Mouse (Mus musculus): ENCODE results near the gene Gm20425. TPM values are rescaled to one million over a fixed set of nuclear protein-coding genes. Genes with fewer than 3 reads are reported as not detected.
"Not testable (repeated sequence)": the region's sequence is repeated elsewhere in the genome, so short reads cannot be mapped to it uniquely, and the experiment has no call there.

Gene Gm20425
- total and polyA plus RNA-seq, 3 experiments = not detected

DNA sequence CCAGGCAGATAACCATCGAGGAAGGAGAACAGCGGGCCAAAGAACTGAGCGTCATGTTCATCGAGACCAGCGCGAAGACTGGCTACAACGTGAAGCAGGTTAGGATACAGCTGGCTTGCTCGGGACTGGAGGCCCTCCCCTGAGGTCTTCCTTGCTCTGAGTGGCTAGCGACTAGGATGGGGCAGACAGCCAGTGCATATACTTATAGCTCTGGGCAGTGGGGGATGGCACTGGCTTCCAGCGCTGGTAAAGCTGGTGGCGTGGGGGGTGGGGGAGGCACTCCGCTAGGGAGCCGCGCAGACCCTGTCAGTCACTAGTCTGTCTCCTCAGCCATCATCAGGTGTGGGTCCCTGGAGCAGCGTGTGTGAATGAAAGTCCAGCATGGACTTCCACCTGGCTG lies 66.3 kb downstream of the Gm20425 start:
- H3K9ac ChIP-seq (ENCODE audit: insufficient read depth, low read depth) = no peak overlapping the region
- no peak for TF ChIP-seq JUN (IDR thresholded peaks at IDR 0.05; ENCODE audit: insufficient read depth, low read depth, low read length)
- TF ChIP-seq MAFK (IDR thresholded peaks at IDR 0.05; ENCODE audit: insufficient replicate concordance, low read length) = no peak
- no peak for TF ChIP-seq RCOR1 (conservative IDR thresholded peaks at IDR 0.05; ENCODE audit: low read depth, low read length)
- TF ChIP-seq CHD1 (IDR thresholded peaks at IDR 0.05; ENCODE audit: low read depth, low read length) = no peak
- no peak for TF ChIP-seq CTCF (conservative IDR thresholded peaks at IDR 0.05 in 1 of 2, IDR thresholded peaks at IDR 0.05 in 1 of 2; ENCODE audit: low read depth in 2 of 2, low read length in 2 of 2)
- TF ChIP-seq HCFC1 (IDR thresholded peaks at IDR 0.05; ENCODE audit: low read depth, low read length) = no peak
- no peak for TF ChIP-seq JUND (conservative IDR thresholded peaks at IDR 0.05; ENCODE audit: low read depth, low read length)
- TF ChIP-seq TCF12 (IDR thresholded peaks at IDR 0.05; ENCODE audit: low read depth, low read length) = no peak
- no peak for TF ChIP-seq UBTF (IDR thresholded peaks at IDR 0.05; ENCODE audit: low read depth, low read length)
- TF ChIP-seq MYC (IDR thresholded peaks at IDR 0.05; ENCODE audit: low read depth, low read length) = no peak
- no peak for DNase-seq (ENCODE audit: extremely low read depth)
- H3K27me3 ChIP-seq (replicated peaks) = peaks cover 14% of the 10 kb centered on the region
- peaks cover 4 to 13% of the 10 kb centered on the region in 2 experiments; a peak in 3 of 4 replicates for H3K4me1 ChIP-seq (ENCODE audit: control insufficient read depth in 1 of 2, insufficient read depth in 2 of 2)
- no peaks in the 10 kb centered on the region for H3K36me3 ChIP-seq (replicated peaks in 1 of 2; ENCODE audit: control insufficient read depth in 1 of 2, insufficient read depth in 1 of 2, low read length in 1 of 2)
- H3K4me3 ChIP-seq (replicated peaks in 1 of 3; ENCODE audit: low read depth in 2 of 3, low read length in 2 of 3, poor library complexity in 1 of 3) = no peak overlapping the region
- H3K79me2 ChIP-seq (replicated peaks; ENCODE audit: control insufficient read depth, extremely low read depth, insufficient read depth, poor library complexity, severe bottlenecking) = no peaks in the 10 kb centered on the region
- H3K4me2 ChIP-seq (ENCODE audit: insufficient read depth, low read depth, poor library complexity, severe bottlenecking) = no peak overlapping the region
- dilution Hi-C loops (cut with MboI; ENCODE audit: extremely low pct_ligation_motif_present, extremely low pct_unique_long_range_greater_than_20kb, low sequenced_read_pairs) = no loop called here
- H3K27ac ChIP-seq (ENCODE audit: insufficient read depth, low read depth) = no peak overlapping the region
- in situ Hi-C loops (cut with MboI; ENCODE audit: low pct_ligation_motif_present, low pct_unique_long_range_greater_than_20kb, low sequenced_read_pairs) = no loop called here
- H3K9me3 ChIP-seq (replicated peaks; ENCODE audit: low read length) = no peaks in the 10 kb centered on the region

DNA sequence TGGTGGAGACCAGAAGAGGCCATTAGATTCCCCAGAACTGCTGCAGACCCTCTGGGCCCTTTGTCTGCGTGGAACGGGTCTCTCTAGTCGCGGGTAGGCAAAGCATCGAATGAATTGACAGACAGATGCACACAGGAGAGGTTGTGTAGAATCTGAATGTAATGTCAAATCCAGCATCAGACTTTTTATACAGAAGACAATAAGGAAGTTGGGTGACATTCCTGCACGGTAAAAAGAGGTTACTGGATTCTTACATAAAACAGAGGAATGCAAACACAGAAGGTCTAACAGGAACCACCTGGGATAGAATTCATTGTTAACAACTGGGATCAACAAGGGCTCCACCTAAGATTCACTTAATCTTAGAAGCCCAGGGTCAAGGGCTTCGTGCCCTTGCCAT lies 74.9 kb downstream of the Gm20425 start:
- H3K9me3 ChIP-seq (replicated peaks; ENCODE audit: low read length); in situ Hi-C loops (cut with MboI; ENCODE audit: low pct_ligation_motif_present, low pct_unique_long_range_greater_than_20kb, low sequenced_read_pairs); H3K9ac ChIP-seq (ENCODE audit: insufficient read depth, low read depth); H3K36me3 ChIP-seq (replicated peaks in 1 of 2; ENCODE audit: control insufficient read depth in 1 of 2, insufficient read depth in 1 of 2, low read length in 1 of 2); H3K27me3 ChIP-seq (replicated peaks); dilution Hi-C loops (cut with MboI; ENCODE audit: extremely low pct_ligation_motif_present, extremely low pct_unique_long_range_greater_than_20kb, low sequenced_read_pairs); H3K79me2 ChIP-seq (replicated peaks; ENCODE audit: control insufficient read depth, extremely low read depth, insufficient read depth, poor library complexity, severe bottlenecking); H3K27ac ChIP-seq (ENCODE audit: insufficient read depth, low read depth); DNase-seq (ENCODE audit: extremely low read depth); H3K4me3 ChIP-seq (replicated peaks in 1 of 3; ENCODE audit: low read depth in 2 of 3, low read length in 2 of 3, poor library complexity in 1 of 3); H3K4me2 ChIP-seq (ENCODE audit: insufficient read depth, low read depth, poor library complexity, severe bottlenecking): not testable (repeated sequence)
- H3K4me1 ChIP-seq (ENCODE audit: control insufficient read depth in 1 of 2, insufficient read depth in 2 of 2) = peaks cover 3 to 28% of the 10 kb centered on the region in 2 experiments; a peak in 3 of 4 replicates

DNA sequence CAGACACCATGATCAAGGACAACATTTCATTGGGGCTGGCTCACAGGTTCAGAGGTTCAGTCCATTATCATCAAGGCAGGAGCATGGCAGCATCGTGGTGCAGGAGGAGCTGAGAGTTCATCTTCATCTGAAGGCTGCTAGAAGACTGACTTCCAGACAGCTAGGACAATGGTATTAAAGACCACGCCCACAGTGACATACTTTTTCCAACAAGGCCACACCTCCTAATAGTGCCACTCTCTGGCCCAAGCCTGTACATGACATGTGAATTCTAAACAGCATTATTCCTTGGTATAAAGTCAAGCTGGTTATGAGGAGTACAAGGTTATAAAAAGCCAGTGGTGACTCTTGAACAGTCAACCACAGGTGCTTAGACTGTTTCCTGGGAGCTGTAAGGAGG lies 75.5 kb downstream of the Gm20425 start:
- in situ Hi-C loops (cut with MboI; ENCODE audit: low pct_ligation_motif_present, low pct_unique_long_range_greater_than_20kb, low sequenced_read_pairs) (no loop called here), dilution Hi-C loops (cut with MboI; ENCODE audit: extremely low pct_ligation_motif_present, extremely low pct_unique_long_range_greater_than_20kb, low sequenced_read_pairs) (no loop called here)
- TF ChIP-seq SIN3A (IDR thresholded peaks at IDR 0.05; ENCODE audit: low read length) (no peak), JUND (conservative IDR thresholded peaks at IDR 0.05; ENCODE audit: low read depth, low read length) (0 out of 2 replicates have a peak, but pooled peaks have one; percentile 29)

More for the DNA sequence above, 75.5 kb downstream of the Gm20425 start:
- peak; percentile 49 for DNase-seq (ENCODE audit: extremely low read depth)
- no peaks in the 10 kb centered on the region for H3K36me3 ChIP-seq (replicated peaks in 1 of 2; ENCODE audit: control insufficient read depth in 1 of 2, insufficient read depth in 1 of 2, low read length in 1 of 2)
- H3K4me2 ChIP-seq (ENCODE audit: insufficient read depth, low read depth, poor library complexity, severe bottlenecking) = no peak overlapping the region
- peaks cover 3 to 30% of the 10 kb centered on the region in 2 experiments; a peak in 3 of 4 replicates for H3K4me1 ChIP-seq (ENCODE audit: control insufficient read depth in 1 of 2, insufficient read depth in 2 of 2)
- no peaks in the 10 kb centered on the region for H3K79me2 ChIP-seq (replicated peaks; ENCODE audit: control insufficient read depth, extremely low read depth, insufficient read depth, poor library complexity, severe bottlenecking)
- peaks cover 2% of the 10 kb centered on the region for H3K9me3 ChIP-seq (replicated peaks; ENCODE audit: low read length)
- H3K4me3 ChIP-seq (replicated peaks in 1 of 3; ENCODE audit: low read depth in 2 of 3, low read length in 2 of 3, poor library complexity in 1 of 3) = no peak overlapping the region
- H3K9ac ChIP-seq (ENCODE audit: insufficient read depth, low read depth) = no peak overlapping the region
- H3K27ac ChIP-seq (ENCODE audit: insufficient read depth, low read depth) = no peak overlapping the region
- no peaks in the 10 kb centered on the region for H3K27me3 ChIP-seq (replicated peaks)
